Mouse (Mus musculus) myocyte (in vitro differentiated cells): Measurements from ENCODE around the gene Gm10100. TPM values are rescaled to one million over a fixed set of nuclear protein-coding genes. Genes with fewer than 3 reads are reported as not detected.

Experiments
- H3K27me3 ChIP-seq: one replicate; pipeline ENCODE4 v1.6.1; 2011; ENCODE audit not compliant: control insufficient read depth, insufficient read depth, insufficient read length
- H3K36me3 ChIP-seq: one replicate; pipeline ENCODE4 v1.6.1; 2011; ENCODE audit not compliant: control insufficient read depth, insufficient read depth
- H3K4me2 ChIP-seq: one replicate; pipeline ENCODE4 v1.6.1; 2011; ENCODE audit warnings: low read depth, control low read depth
- H3K4me3 ChIP-seq: one replicate; pipeline ENCODE4 v1.5.1; 2011; ENCODE audit warnings: mild to moderate bottlenecking, control low read depth, moderate library complexity
- H3K79me2 ChIP-seq: one replicate; pipeline ENCODE4 v1.6.1; 2011; ENCODE audit not compliant: control insufficient read depth, insufficient read depth
- H3ac ChIP-seq: one replicate; pipeline ENCODE4 v1.6.1; 2011; ENCODE audit not compliant: control insufficient read depth, insufficient read length
- CEBPB ChIP-seq: IDR thresholded peaks from 2 replicates; pipeline ENCODE4 v1.6.1; 2011; ENCODE audit warnings: mild to moderate bottlenecking, moderate library complexity; ENCODE audit not compliant: poor library complexity, insufficient read depth, severe bottlenecking
- E2F4 ChIP-seq: IDR thresholded peaks from one replicate; pipeline ENCODE4 v1.6.1; 2011; ENCODE audit warnings: mild to moderate bottlenecking, control low read depth, moderate library complexity; ENCODE audit not compliant: insufficient read depth
- MAX ChIP-seq: IDR thresholded peaks from one replicate; pipeline ENCODE4 v1.6.1; 2011; ENCODE audit warnings: low read depth, mild to moderate bottlenecking, control low read depth
- MYOD1 ChIP-seq, 3 experiments: IDR thresholded peaks; one replicate each; pipeline ENCODE4 v1.6.1; 2011; ENCODE audit warnings: control low read depth in 2 of 3, low read depth in 2 of 3, mild to moderate bottlenecking in 2 of 3, moderate library complexity in 1 of 3; ENCODE audit not compliant: insufficient read length in 2 of 3, control insufficient read depth in 1 of 3
- MYOG ChIP-seq, 3 experiments: IDR thresholded peaks; one replicate each; pipeline ENCODE4 v1.6.1; 2011; ENCODE audit warnings: control low read depth in 2 of 3, low read depth in 2 of 3, mild to moderate bottlenecking in 2 of 3; ENCODE audit not compliant: insufficient read length in 2 of 3, control insufficient read depth in 1 of 3, insufficient read depth in 1 of 3
- POLR2A ChIP-seq: IDR thresholded peaks from one replicate; pipeline ENCODE4 v1.6.1; 2011; ENCODE audit warnings: low read depth, mild to moderate bottlenecking, control low read depth, moderate library complexity; ENCODE audit not compliant: insufficient read length
- POLR2AphosphoS2 ChIP-seq: IDR thresholded peaks from one replicate; pipeline ENCODE4 v1.6.1; 2011; ENCODE audit warnings: low read depth, control low read depth; ENCODE audit not compliant: insufficient read length
- REST ChIP-seq: IDR thresholded peaks from one replicate; pipeline ENCODE4 v1.6.1; 2011; ENCODE audit warnings: mild to moderate bottlenecking, control low read depth, moderate library complexity; ENCODE audit not compliant: insufficient read depth, insufficient read length
- SRF ChIP-seq: IDR thresholded peaks from one replicate; pipeline ENCODE4 v1.6.1; 2011; ENCODE audit warnings: low read depth; ENCODE audit not compliant: control insufficient read depth, insufficient read length
- TCF12 ChIP-seq: IDR thresholded peaks from one replicate; pipeline ENCODE4 v1.6.1; 2011; ENCODE audit warnings: mild to moderate bottlenecking, control low read depth; ENCODE audit not compliant: poor library complexity, insufficient read depth, severe bottlenecking
- TCF3 ChIP-seq: IDR thresholded peaks from one replicate; pipeline ENCODE4 v1.6.1; 2011; ENCODE audit warnings: low read depth, control low read depth; ENCODE audit not compliant: insufficient read length
- USF1 ChIP-seq: IDR thresholded peaks from one replicate; pipeline ENCODE4 v1.6.1; 2011; ENCODE audit warnings: low read depth, mild to moderate bottlenecking, control low read depth, moderate library complexity
- polyA plus RNA-seq: library from polyadenylated mRNA; unstranded; fragments of >200 nt; fragmentation: generic; extraction: Trizol; gene quantifications from one replicate; pipeline ENCODE4 v1.2.1, GENCODE M21; 2012; ENCODE audit warnings: missing spikeins

Gene Gm10100
- not detected for polyA plus RNA-seq

DNA sequence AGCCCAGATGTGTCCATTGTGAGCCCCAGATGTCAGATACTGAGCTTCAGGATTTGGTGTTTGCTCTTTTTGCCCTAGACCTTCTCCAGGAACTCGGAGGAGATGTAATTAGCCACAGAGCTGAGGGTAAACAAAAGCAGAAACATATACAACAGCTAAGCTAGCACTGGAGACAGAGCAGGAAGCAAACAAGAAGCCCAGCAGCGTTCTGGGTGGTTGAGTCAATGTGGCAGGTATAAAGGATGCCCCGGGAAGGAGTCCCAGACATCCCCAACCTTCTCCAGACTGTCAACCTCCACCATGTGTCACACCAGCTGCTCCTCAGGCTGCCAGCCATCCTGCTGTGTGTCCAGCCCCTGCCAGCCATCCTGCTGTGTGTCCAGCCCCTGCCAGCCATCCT is at the start of gene Gm10100:
Gene Gm10100 (plus strand): TSS at position 301 of the 400 bp plus-strand sequence.
- peaks cover 9% of the 10 kb centered on the region for H3K27me3 ChIP-seq
- H3K36me3 ChIP-seq = no peaks in the 10 kb centered on the region
- H3ac ChIP-seq = no peak within 1 kb of the TSS
- no peak within 1 kb of the TSS for H3K4me3 ChIP-seq
- no peaks in the 10 kb centered on the region for H3K79me2 ChIP-seq
- no peak within 1 kb of the TSS for H3K4me2 ChIP-seq
- no peak for TF ChIP-seq SRF
- TF ChIP-seq CEBPB = no peak

DNA sequence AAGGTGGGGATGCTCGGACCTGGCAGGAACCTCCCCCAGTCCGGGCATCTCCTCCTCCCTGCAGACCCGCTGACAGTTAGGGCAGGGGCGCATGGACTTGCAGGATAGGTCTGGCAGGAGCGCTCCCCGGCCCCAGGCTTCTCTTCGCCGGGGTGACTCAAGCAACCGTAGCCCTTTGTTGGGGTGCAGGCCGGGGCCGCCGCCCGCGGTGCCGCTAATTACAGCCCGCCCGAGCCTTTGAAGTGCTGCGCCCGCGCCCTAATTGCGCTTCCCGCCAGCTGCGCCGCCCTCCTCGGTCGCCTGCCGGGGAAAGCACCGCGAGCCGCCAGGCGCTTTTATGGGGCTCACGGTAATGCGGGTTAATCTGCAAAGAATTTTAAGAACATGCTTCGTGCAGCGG is 48.7 kb upstream of the Gm10100 start:
- no peak for TF ChIP-seq SRF
- no peak for TF ChIP-seq POLR2A
- TF ChIP-seq TCF12 = no peak
- TF ChIP-seq POLR2AphosphoS2 = no peak
- TF ChIP-seq MAX = no peak
- no peak for TF ChIP-seq USF1
- no peak for TF ChIP-seq MYOD1 (IDR thresholded peaks at IDR 0.05; ENCODE audit: control insufficient read depth in 1 of 3, insufficient read length in 2 of 3, low read depth in 2 of 3)
- TF ChIP-seq REST = no peak
- TF ChIP-seq CEBPB = no peak
- TF ChIP-seq MYOG (IDR thresholded peaks at IDR 0.05; ENCODE audit: control insufficient read depth in 1 of 3, insufficient read depth in 1 of 3, insufficient read length in 2 of 3, low read depth in 2 of 3) = no peak
- no peak for TF ChIP-seq TCF3
- TF ChIP-seq E2F4 = no peak
- Histone ChIP-seq H3K27me3 (peaks cover 69% of the 10 kb centered on the region), H3K36me3 (no peaks in the 10 kb centered on the region), H3K79me2 (no peaks in the 10 kb centered on the region), H3K4me3 (no peak overlapping the region), H3K4me2 (no peak overlapping the region), H3ac (no peak overlapping the region)

DNA sequence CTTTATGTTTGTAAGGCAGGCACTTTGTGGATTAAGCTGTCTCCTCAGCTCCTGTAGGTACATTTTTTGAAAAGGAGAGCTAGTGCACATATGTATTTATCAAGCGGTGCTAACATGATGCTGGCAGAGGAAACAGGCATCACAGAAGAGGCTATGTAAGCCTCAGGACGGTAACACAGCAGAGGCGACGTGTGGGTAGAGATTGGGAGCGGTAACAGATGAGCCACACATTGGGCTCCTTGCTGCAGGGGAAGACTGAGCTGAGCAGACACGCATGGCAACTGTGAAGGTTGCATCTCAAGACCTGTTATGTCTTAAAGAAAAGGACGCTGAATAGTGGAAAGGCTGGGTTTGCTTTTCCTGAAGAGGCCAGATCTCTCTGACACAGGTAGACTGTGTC is 43.3 kb upstream of the Gm10100 start:
- Histone ChIP-seq H3K27me3 (peaks cover 71% of the 10 kb centered on the region), H3K79me2 (no peaks in the 10 kb centered on the region), H3K4me3 (no peak overlapping the region), H3K4me2 (no peak overlapping the region), H3K36me3 (no peaks in the 10 kb centered on the region), H3ac (no peak overlapping the region)
- TF ChIP-seq CEBPB = no peak
- TF ChIP-seq SRF = no peak
- TF ChIP-seq POLR2A = no peak
- no peak for TF ChIP-seq E2F4
- TF ChIP-seq TCF12 = no peak
- no peak for TF ChIP-seq MYOG (IDR thresholded peaks at IDR 0.05; ENCODE audit: control insufficient read depth in 1 of 3, insufficient read depth in 1 of 3, insufficient read length in 2 of 3, low read depth in 2 of 3)
- no peak for TF ChIP-seq TCF3

DNA sequence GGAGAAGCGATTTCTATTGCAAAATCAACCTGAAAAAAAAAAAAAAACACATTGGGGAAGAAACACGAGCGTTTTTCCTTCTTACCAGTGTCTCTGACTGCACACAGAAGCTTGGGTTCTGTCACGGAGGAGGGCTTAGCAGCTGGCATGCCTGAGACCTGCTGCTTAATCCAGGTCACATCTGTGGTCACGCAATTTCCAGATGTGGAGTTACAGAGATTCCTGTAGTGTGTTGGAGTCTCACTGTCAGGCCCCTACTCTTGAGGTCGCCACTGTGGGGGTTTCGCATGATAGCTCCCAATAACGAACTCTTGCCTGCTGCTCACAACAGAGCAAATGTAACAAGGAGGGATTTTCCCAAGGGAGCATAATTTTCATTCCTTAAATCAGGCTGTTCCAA is 42.1 kb upstream of the Gm10100 start:
- peaks cover 69% of the 10 kb centered on the region for H3K27me3 ChIP-seq
- H3K79me2 ChIP-seq = no peaks in the 10 kb centered on the region
- no peak overlapping the region for H3K4me3 ChIP-seq
- no peaks in the 10 kb centered on the region for H3K36me3 ChIP-seq
- no peak overlapping the region for H3K4me2 ChIP-seq
- H3ac ChIP-seq = no peak overlapping the region
- TF ChIP-seq CEBPB (no peak), MYOD1 (IDR thresholded peaks at IDR 0.05; ENCODE audit: control insufficient read depth in 1 of 3, insufficient read length in 2 of 3, low read depth in 2 of 3) (no peak), SRF (no peak), USF1 (no peak), REST (no peak), POLR2AphosphoS2 (no peak), TCF3 (no peak), TCF12 (no peak), MAX (no peak), MYOG (IDR thresholded peaks at IDR 0.05; ENCODE audit: control insufficient read depth in 1 of 3, insufficient read depth in 1 of 3, insufficient read length in 2 of 3, low read depth in 2 of 3) (no peak), E2F4 (no peak), POLR2A (no peak)

DNA sequence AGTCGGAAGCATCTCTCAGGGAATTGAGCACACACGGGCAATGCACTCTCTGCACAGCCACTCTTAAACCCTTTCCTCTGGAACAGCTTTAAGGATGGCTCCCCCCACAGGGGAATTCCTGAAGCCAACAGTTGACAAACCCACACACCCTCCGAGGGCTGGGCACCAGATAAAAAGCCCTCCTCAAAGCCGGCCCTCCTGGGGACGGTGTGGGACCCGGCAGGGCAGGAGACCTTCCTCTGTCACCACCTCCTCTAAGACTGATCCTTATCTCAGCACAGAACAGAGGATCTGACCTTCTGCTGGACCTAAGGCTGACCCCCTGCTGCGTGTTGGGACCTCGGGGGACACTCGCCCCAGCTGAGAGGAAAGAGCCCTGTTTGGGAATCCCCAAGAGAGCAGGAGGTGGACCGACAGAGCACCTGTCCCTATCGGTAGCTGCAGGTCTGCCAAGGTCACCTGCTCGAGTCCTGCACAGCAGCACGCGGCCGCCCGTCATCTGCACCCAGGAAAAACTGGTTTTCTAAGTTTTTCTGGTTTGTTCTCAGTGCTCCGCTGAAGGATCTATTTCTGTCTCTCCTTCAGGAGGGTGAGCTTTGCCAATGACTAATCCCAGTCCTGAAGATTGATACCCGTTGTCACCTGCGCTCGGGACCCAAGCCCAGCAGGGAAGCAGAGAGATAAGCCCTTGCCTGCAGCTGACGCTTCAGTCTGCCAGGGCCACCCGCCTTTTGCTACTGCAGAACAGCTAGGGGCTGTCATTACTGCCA is 40.2 kb upstream of the Gm10100 start, which contains the start of gene Tspear:
Gene Tspear (plus strand): TSS at position 675 of the 770 bp plus-strand sequence.
- Histone ChIP-seq H3ac (no peak within 1 kb of the TSS), H3K36me3 (no peaks in the 10 kb centered on the region), H3K27me3 (peaks cover 65% of the 10 kb centered on the region), H3K79me2 (no peaks in the 10 kb centered on the region), H3K4me3 (no peak within 1 kb of the TSS), H3K4me2 (no peak within 1 kb of the TSS)
- TF ChIP-seq MYOD1 (IDR thresholded peaks at IDR 0.05; ENCODE audit: control insufficient read depth in 1 of 3, insufficient read length in 2 of 3, low read depth in 2 of 3) (peak in 1 of 3 experiments; percentile 51), MYOG (IDR thresholded peaks at IDR 0.05; ENCODE audit: control insufficient read depth in 1 of 3, insufficient read depth in 1 of 3, insufficient read length in 2 of 3, low read depth in 2 of 3) (peak in 1 of 3 experiments; percentile 30), POLR2AphosphoS2 (no peak)
